Mouse (Mus musculus) hindbrain, embryonic 15.5 days (tissue): ENCODE data around the gene Acsl4. TPM values are rescaled to one million over a fixed set of nuclear protein-coding genes. Genes with fewer than 3 reads are reported as not detected.

Experiments used
- ATAC-seq: fragments of 200-750 bp; cut with Nextera tagmentation; 2 replicates; pipeline ENCODE4 v1.8.0; 2017; ENCODE audit warnings: low read depth, moderate number of reproducible peaks, moderate TSS enrichment; ENCODE audit not compliant: low FRiP score
- H3K27ac ChIP-seq: fragments of 300-500 bp; sonication (generic); replicated peaks from 2 replicates; pipeline ENCODE4 v1.5.1; 2015; ENCODE audit warnings: mild to moderate bottlenecking, inconsistent platforms
- H3K27me3 ChIP-seq: fragments of 300-500 bp; sonication (generic); 2 replicates; pipeline ENCODE4 v1.6.1; 2015; ENCODE audit warnings: control low read depth, inconsistent platforms
- H3K36me3 ChIP-seq: fragments of 300-500 bp; sonication (generic); 2 replicates; pipeline ENCODE4 v1.6.1; 2015; ENCODE audit warnings: control low read depth, inconsistent platforms
- H3K4me1 ChIP-seq: fragments of 300-500 bp; sonication (generic); replicated peaks from 2 replicates; pipeline ENCODE4 v1.6.1; 2015; ENCODE audit warnings: control low read depth, inconsistent platforms
- H3K4me2 ChIP-seq: fragments of 300-500 bp; sonication (generic); 2 replicates; pipeline ENCODE4 v1.6.1; 2015; ENCODE audit warnings: moderate library complexity, mild to moderate bottlenecking, inconsistent platforms
- H3K4me3 ChIP-seq: fragments of 300-500 bp; sonication (generic); 2 replicates; pipeline ENCODE4 v1.5.1; 2015; ENCODE audit warnings: mild to moderate bottlenecking, inconsistent platforms
- H3K9ac ChIP-seq: fragments of 300-500 bp; sonication (generic); 2 replicates; pipeline ENCODE4 v1.6.1; 2015; ENCODE audit warnings: inconsistent platforms
- H3K9me3 ChIP-seq: fragments of 300-500 bp; sonication (generic); 2 replicates; pipeline ENCODE4 v1.6.1; 2016; ENCODE audit warnings: control low read depth, inconsistent platforms
- WGBS: fragments of 180-500 bp; shearing (Covaris S2); methylation state at CpG from one replicate; pipeline ENCODE4 v1.1.7; 2015; 5-methylcytosine and 5-hydroxymethylcytosine counted together
- polyA plus RNA-seq: library from polyadenylated mRNA; unstranded; fragments of >200 nt; fragmentation: Nextera tagmentation; extraction: Ambion mirVana; gene quantifications from 2 replicates; pipeline ENCODE4 v1.2.1, GENCODE M21; 2015

Acsl4 gene
- polyA plus RNA-seq, 1 experiment from 2014 or later, result 22.1 TPM

DNA sequence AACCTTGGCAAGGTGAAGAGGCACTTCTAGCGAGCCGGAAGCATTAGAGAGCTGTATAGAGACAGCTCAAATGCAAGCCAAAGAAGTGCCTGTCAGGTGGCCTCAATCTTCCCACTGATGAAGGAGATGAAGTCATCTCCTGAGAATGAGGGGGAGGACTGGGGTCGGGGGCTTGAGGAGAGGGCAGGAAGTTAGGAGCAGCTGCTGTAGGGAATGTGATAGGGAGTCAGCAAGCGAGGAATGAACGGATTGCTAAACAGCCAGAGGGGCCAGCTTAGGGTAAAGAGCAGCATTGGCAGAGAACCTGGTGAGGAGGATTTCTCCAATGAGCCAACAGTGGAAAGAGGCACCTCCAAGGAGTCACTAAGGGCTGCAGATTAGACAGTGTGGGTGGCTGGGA lies 104.4 kb downstream of the Acsl4 start:
- H3K9me3 ChIP-seq, result no peaks in the 10 kb centered on the region
- H3K4me3 ChIP-seq, result no peak overlapping the region
- H3K36me3 ChIP-seq, result no peaks in the 10 kb centered on the region
- H3K27me3 ChIP-seq, result no peaks in the 10 kb centered on the region
- 64% methylated on average over 5 of the region's 5 CpGs for WGBS
- no peak for ATAC-seq
- H3K4me1 ChIP-seq, result no peaks in the 10 kb centered on the region
- H3K4me2 ChIP-seq, result no peak overlapping the region
- H3K27ac ChIP-seq, result no peak overlapping the region
- no peak overlapping the region for H3K9ac ChIP-seq

DNA sequence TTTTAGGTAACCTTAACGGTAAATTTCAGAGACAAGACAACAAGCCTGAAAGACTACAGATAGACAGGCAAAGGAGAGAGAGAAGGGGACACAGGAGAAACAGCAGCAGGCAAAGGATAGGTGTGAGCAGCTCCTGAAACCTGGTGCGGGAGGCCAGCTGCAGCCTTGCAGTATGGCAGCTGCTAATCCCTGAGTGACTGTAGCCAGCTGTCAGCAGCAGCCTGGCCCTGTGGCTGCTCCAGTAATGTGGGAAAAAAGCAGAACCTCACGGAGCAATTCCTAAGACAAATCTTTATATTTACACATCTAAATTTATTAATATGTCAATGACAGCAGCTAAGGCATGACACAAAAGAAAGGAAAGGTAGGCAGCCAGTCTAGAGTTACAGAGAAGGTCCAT lies 113.8 kb downstream of the Acsl4 start:
- Histone ChIP-seq H3K4me3 (no peak overlapping the region), H3K36me3 (no peaks in the 10 kb centered on the region), H3K9ac (no peak overlapping the region), H3K27ac (no peak overlapping the region), H3K9me3 (no peaks in the 10 kb centered on the region), H3K4me2 (no peak overlapping the region), H3K4me1 (no peaks in the 10 kb centered on the region), H3K27me3 (0 out of 2 replicates have a peak, but pooled peaks cover 2% of the 10 kb centered on the region)
- ATAC-seq, result no peak
- WGBS, result 63% methylated on average over 3 of the region's 3 CpGs

DNA sequence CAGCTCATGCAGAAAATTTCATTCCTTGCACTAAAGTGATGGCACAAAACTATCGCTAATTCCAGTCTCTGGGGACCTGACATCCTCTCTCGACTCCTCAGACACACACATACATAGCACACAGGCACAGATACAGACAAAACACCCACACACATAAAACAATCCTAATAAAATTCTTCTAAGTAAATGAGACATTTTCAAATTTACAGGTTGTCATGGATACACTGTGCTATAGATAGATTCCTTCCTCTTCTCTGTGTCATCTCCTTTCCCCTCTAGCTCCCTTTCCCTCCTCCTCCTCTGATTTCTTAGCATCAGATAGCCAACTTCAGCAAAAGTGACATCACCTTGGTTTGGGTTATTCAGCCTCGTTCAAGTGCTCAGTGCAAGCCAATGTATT lies 114.3 kb downstream of the Acsl4 start:
- Histone ChIP-seq H3K4me1 (no peaks in the 10 kb centered on the region), H3K27ac (no peak overlapping the region), H3K27me3 (0 out of 2 replicates have a peak, but pooled peaks cover 2% of the 10 kb centered on the region), H3K36me3 (no peaks in the 10 kb centered on the region), H3K9ac (no peak overlapping the region), H3K4me2 (no peak overlapping the region), H3K4me3 (no peak overlapping the region), H3K9me3 (no peaks in the 10 kb centered on the region)
- 62% methylated on average over 3 of the region's 3 CpGs for WGBS
- no peak for ATAC-seq

Other genes starting within 250 kb of the Acsl4 start
- 0.05 and 0.08 TPM in 2 replicates for gene Gucy2f, start 193.6 kb downstream of the Acsl4 start, polyA plus RNA-seq
- 17.6 and 18.4 TPM in 2 replicates for gene Nxt2, start 163.8 kb downstream of the Acsl4 start, polyA plus RNA-seq
- 34.2 and 34.5 TPM in 2 replicates for gene Kcne1l, start 84.2 kb downstream of the Acsl4 start, polyA plus RNA-seq